In the genomic region with DNA sequence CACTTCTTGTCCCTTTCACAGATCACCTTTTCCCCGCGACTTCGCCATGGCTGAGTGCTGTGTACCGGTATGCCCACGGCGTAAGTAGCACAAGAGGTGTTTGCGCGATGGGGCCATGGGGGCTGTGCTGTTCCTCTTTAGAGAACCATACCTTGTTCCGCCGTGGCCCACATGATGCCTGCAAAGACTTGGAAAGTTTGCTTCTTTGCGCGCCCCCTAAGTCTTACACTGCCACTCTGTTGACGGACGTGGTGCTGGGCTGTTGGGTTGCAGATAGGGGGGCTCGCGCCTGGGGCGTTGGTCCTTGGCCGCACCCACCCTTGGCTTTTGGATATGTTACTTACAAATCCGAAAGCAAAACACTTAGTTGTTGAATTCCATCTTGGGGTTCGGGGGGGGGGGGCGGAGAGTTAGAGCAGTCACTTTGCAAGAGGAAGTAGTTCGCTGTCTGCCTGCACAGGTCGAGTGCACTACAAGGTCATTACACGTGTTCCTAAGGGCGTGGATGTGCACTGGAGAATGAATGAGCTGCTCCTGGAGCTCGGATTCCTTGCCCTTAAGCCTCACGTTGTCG, we compare ENCODE assay signal across 1 mouse cellular context.
A peak's percentile ranks its signal among the peaks of the same experiment; 100 is the strongest.
TF ChIP-seq lines count a peak whose summit lies in the region.

No protein-coding gene starts in this region.

TF ChIP-seq in CH12.LX, 34 proteins besides CTCF, POLR2A, EP300 and RAD21 (continued from another document):
- TF ChIP-seq MYC (IDR thresholded peaks at IDR 0.05; ENCODE audit: low read depth, low read length) (peak; percentile 82; the same call in 1 of the 2 replicates), ELF1 (IDR thresholded peaks at IDR 0.05; ENCODE audit: low read depth, low read length) (0 out of 2 replicates have a peak, but pooled peaks have one; percentile 8), MAX (IDR thresholded peaks at IDR 0.05; ENCODE audit: low read length) (peak; percentile 89), UBTF (IDR thresholded peaks at IDR 0.05; ENCODE audit: low read depth, low read length) (no peak), SMC3 (IDR thresholded peaks at IDR 0.05; ENCODE audit: low read depth, low read length) (no peak)
